Mouse (Mus musculus) erythroblast, embryonic 14.5 days (primary cell): ENCODE data around the gene Kpna1. TPM values are rescaled to one million over a fixed set of nuclear protein-coding genes. Genes with fewer than 3 reads are reported as not detected.
A peak's percentile ranks its signal among the peaks of the same experiment; 100 is the strongest.
"Not testable (repeated sequence)": the region's sequence is repeated elsewhere in the genome, so short reads cannot be mapped to it uniquely, and the experiment has no call there.

Experiments
- H3K27me3 ChIP-seq: 2 replicates; pipeline ENCODE4 v1.6.1; 2012; ENCODE audit warnings: inconsistent platforms; ENCODE audit not compliant: control insufficient read depth
- H3K36me3 ChIP-seq: 2 replicates; pipeline ENCODE4 v1.6.1; 2012; ENCODE audit warnings: mild to moderate bottlenecking, inconsistent platforms; ENCODE audit not compliant: control insufficient read depth
- H3K4me1 ChIP-seq: 2 replicates; pipeline ENCODE4 v1.6.1; 2012; ENCODE audit warnings: inconsistent platforms; ENCODE audit not compliant: control insufficient read depth
- H3K4me3 ChIP-seq: replicated peaks from 2 replicates; pipeline ENCODE3; 2012; ENCODE audit warnings: moderate library complexity, mild to moderate bottlenecking, inconsistent platforms
- H3K9me3 ChIP-seq: 2 replicates; pipeline ENCODE4 v1.6.1; 2012; ENCODE audit warnings: low read length, inconsistent platforms, mixed read lengths; ENCODE audit not compliant: control insufficient read depth
- GATA1 ChIP-seq: IDR thresholded peaks from 2 replicates; pipeline ENCODE4 v1.6.1; 2012; ENCODE audit warnings: low read length, inconsistent platforms, mixed read lengths
- TAL1 ChIP-seq: IDR thresholded peaks from 3 replicates; pipeline ENCODE4 v1.6.1; 2012; ENCODE audit warnings: low read length, inconsistent platforms, mixed read lengths
- polyA plus RNA-seq: library from polyadenylated mRNA; stranded (reverse); fragments of >175 nt; gene quantifications from 2 replicates; pipeline ENCODE4 v1.2.3, GENCODE M21; 2012

The Kpna1 gene
- 2.7 and 5.2 TPM in 2 replicates for polyA plus RNA-seq

GRCm38 (mm10) chr16:35978450-35978849 is at the start of gene Kpna1:
TSS of gene Kpna1 (plus strand) at chr16:35978750.
- H3K4me1 ChIP-seq = peaks cover 36% of the 10 kb centered on the region
- not testable (repeated sequence) for H3K4me3 ChIP-seq, H3K9me3 ChIP-seq, H3K36me3 ChIP-seq, H3K27me3 ChIP-seq

- peaks cover 3% of the 10 kb centered on the region for H3K4me1 ChIP-seq
- H3K27me3 ChIP-seq = no peaks in the 10 kb centered on the region
- TF ChIP-seq GATA1 (no peak), TAL1 (no peak)
- H3K4me3 ChIP-seq = no peak overlapping the region
- no peaks in the 10 kb centered on the region for H3K9me3 ChIP-seq
- peaks cover 9% of the 10 kb centered on the region for H3K36me3 ChIP-seq
Measured at GRCm38 (mm10) chr16:35932179-35933055, 46.1 kb upstream of the Kpna1 start.

- Histone ChIP-seq H3K4me1 (peaks cover 8% of the 10 kb centered on the region), H3K36me3 (peaks cover 9% of the 10 kb centered on the region), H3K4me3 (no peak overlapping the region), H3K27me3 (no peaks in the 10 kb centered on the region), H3K9me3 (no peaks in the 10 kb centered on the region)
- TF ChIP-seq TAL1 (no peak), GATA1 (no peak)
Measured at GRCm38 (mm10) chr16:35933181-35933580, 45.4 kb upstream of the Kpna1 start.

GRCm38 (mm10) chr16:35938211-35939151 is 40.1 kb upstream of the Kpna1 start, which contains the start of the genes Parp9 and Dtx3l:
TSS of gene Parp9 (plus strand) at chr16:35938470.
TSS of gene Dtx3l (minus strand) at chr16:35939151.
- Histone ChIP-seq H3K27me3 (no peaks in the 10 kb centered on the region), H3K4me1 (peaks cover 29% of the 10 kb centered on the region), H3K36me3 (peaks cover 10% of the 10 kb centered on the region), H3K4me3 (peak within 1 kb of the TSS; percentile 95), H3K9me3 (no peaks in the 10 kb centered on the region)
- TF ChIP-seq GATA1 = no peak
- no peak for TF ChIP-seq TAL1

- Histone ChIP-seq H3K4me1 (peaks cover 29% of the 10 kb centered on the region), H3K4me3 (peak overlapping the region; percentile 95), H3K27me3 (no peaks in the 10 kb centered on the region), H3K36me3 (peaks cover 13% of the 10 kb centered on the region), H3K9me3 (no peaks in the 10 kb centered on the region)
- TF ChIP-seq TAL1 (no peak), GATA1 (no peak)
Measured at GRCm38 (mm10) chr16:35939261-35939660, 39.3 kb upstream of the Kpna1 start.

- Histone ChIP-seq H3K4me3 (peak overlapping the region; percentile 95), H3K36me3 (peaks cover 13% of the 10 kb centered on the region), H3K9me3 (no peaks in the 10 kb centered on the region), H3K4me1 (peaks cover 29% of the 10 kb centered on the region), H3K27me3 (no peaks in the 10 kb centered on the region)
- no peak for TF ChIP-seq GATA1
Measured at GRCm38 (mm10) chr16:35939690-35940089, 38.9 kb upstream of the Kpna1 start.

- Histone ChIP-seq H3K4me3 (no peak overlapping the region), H3K36me3 (peaks cover 16% of the 10 kb centered on the region), H3K27me3 (no peaks in the 10 kb centered on the region), H3K4me1 (peaks cover 29% of the 10 kb centered on the region), H3K9me3 (no peaks in the 10 kb centered on the region)
- TF ChIP-seq TAL1 = no peak
Measured at GRCm38 (mm10) chr16:35941382-35941781, 37.2 kb upstream of the Kpna1 start.

GRCm38 (mm10) chr16:35949264-35949663 is 29.3 kb upstream of the Kpna1 start:
- Histone ChIP-seq H3K27me3 (no peaks in the 10 kb centered on the region), H3K36me3 (peaks cover 9% of the 10 kb centered on the region)

GRCm38 (mm10) chr16:35951216-35951615 is 27.3 kb upstream of the Kpna1 start:
- Histone ChIP-seq H3K36me3 (peaks cover 6% of the 10 kb centered on the region), H3K4me3 (no peak overlapping the region), H3K27me3 (no peaks in the 10 kb centered on the region), H3K4me1 (no peaks in the 10 kb centered on the region), H3K9me3 (no peaks in the 10 kb centered on the region)
- TF ChIP-seq TAL1 (no peak), GATA1 (no peak)

More at GRCm38 (mm10) chr16:35949264-35949663, 29.3 kb upstream of the Kpna1 start:
- Histone ChIP-seq H3K4me3 (no peak overlapping the region), H3K9me3 (no peaks in the 10 kb centered on the region), H3K4me1 (no peaks in the 10 kb centered on the region)
- TF ChIP-seq GATA1 (no peak), TAL1 (no peak)
